Mouse (Mus musculus) forebrain, embryonic 13.5 days (tissue): Measurements from ENCODE around the gene Wwc2. TPM values are rescaled to one million over a fixed set of nuclear protein-coding genes. Genes with fewer than 3 reads are reported as not detected.

ENCODE experiments used
- ATAC-seq: fragments of 200-750 bp; cut with Nextera tagmentation; 2 replicates; pipeline ENCODE4 v1.8.0; 2017
- H3K27ac ChIP-seq: fragments of 300-500 bp; sonication (generic); 2 replicates; pipeline ENCODE4 v1.5.1; 2015; ENCODE audit warnings: inconsistent platforms, mild to moderate bottlenecking, moderate library complexity
- H3K27me3 ChIP-seq: fragments of 300-500 bp; sonication (generic); 2 replicates; pipeline ENCODE4 v1.6.1; 2015; ENCODE audit warnings: mild to moderate bottlenecking, inconsistent platforms
- H3K36me3 ChIP-seq: fragments of 300-500 bp; sonication (generic); 2 replicates; pipeline ENCODE4 v1.6.1; 2015; ENCODE audit warnings: mild to moderate bottlenecking, inconsistent platforms; ENCODE audit not compliant: poor library complexity, severe bottlenecking
- H3K4me1 ChIP-seq: fragments of 300-500 bp; sonication (generic); 2 replicates; pipeline ENCODE4 v1.6.1; 2015; ENCODE audit warnings: inconsistent platforms
- H3K4me2 ChIP-seq: fragments of 300-500 bp; sonication (generic); 2 replicates; pipeline ENCODE4 v1.6.1; 2015; ENCODE audit warnings: inconsistent platforms, mild to moderate bottlenecking, moderate library complexity
- H3K4me3 ChIP-seq: fragments of 300-500 bp; sonication (generic); 2 replicates; pipeline ENCODE4 v1.5.1; 2015; ENCODE audit warnings: mild to moderate bottlenecking, inconsistent platforms
- H3K9ac ChIP-seq: fragments of 300-500 bp; sonication (generic); 2 replicates; pipeline ENCODE4 v1.6.1; 2015; ENCODE audit warnings: mild to moderate bottlenecking, inconsistent platforms
- H3K9me3 ChIP-seq: fragments of 300-500 bp; sonication (generic); replicated peaks from 2 replicates; pipeline ENCODE4 v1.6.1; 2016; ENCODE audit warnings: inconsistent platforms
- WGBS: fragments of 180-500 bp; shearing (Covaris S2); methylation state at CpG from one replicate; pipeline ENCODE4 v1.1.7; 2015; 5-methylcytosine and 5-hydroxymethylcytosine counted together
- polyA plus RNA-seq: library from polyadenylated mRNA; unstranded; fragments of >200 nt; fragmentation: Nextera tagmentation; extraction: Ambion mirVana; gene quantifications from 2 replicates; pipeline ENCODE4 v1.2.1, GENCODE M21; 2015

The Wwc2 gene
- polyA plus RNA-seq, 1 experiment from 2014 or later: 3.5 TPM

GRCm38 (mm10) chr8:48009399-48009798 is 18.7 kb upstream of the Wwc2 start:
- ATAC-seq: no peak
- Histone ChIP-seq H3K27me3 (no peaks in the 10 kb centered on the region), H3K27ac (no peak overlapping the region), H3K4me2 (no peak overlapping the region), H3K9ac (no peak overlapping the region), H3K4me1 (no peaks in the 10 kb centered on the region), H3K4me3 (no peak overlapping the region), H3K9me3 (no peaks in the 10 kb centered on the region), H3K36me3 (no peaks in the 10 kb centered on the region)
- WGBS: 92% methylated on average over 15 of the region's 15 CpGs

GRCm38 (mm10) chr8:48008936-48009335 is 18.2 kb upstream of the Wwc2 start:
- no peak for ATAC-seq
- 80% methylated on average over 8 of the region's 8 CpGs for WGBS

GRCm38 (mm10) chr8:48006869-48007268 is 16.1 kb upstream of the Wwc2 start:
- WGBS: 96% methylated on average over 4 of the region's 4 CpGs
- Histone ChIP-seq H3K9me3 (no peaks in the 10 kb centered on the region), H3K9ac (no peak overlapping the region), H3K4me3 (no peak overlapping the region), H3K4me1 (no peaks in the 10 kb centered on the region), H3K36me3 (no peaks in the 10 kb centered on the region), H3K4me2 (no peak overlapping the region), H3K27me3 (no peaks in the 10 kb centered on the region), H3K27ac (no peak overlapping the region)
- no peak for ATAC-seq

More at GRCm38 (mm10) chr8:48008936-48009335, 18.2 kb upstream of the Wwc2 start:
- Histone ChIP-seq H3K36me3 (no peaks in the 10 kb centered on the region), H3K4me2 (no peak overlapping the region), H3K4me1 (no peaks in the 10 kb centered on the region), H3K9ac (no peak overlapping the region), H3K27me3 (no peaks in the 10 kb centered on the region), H3K9me3 (no peaks in the 10 kb centered on the region), H3K27ac (no peak overlapping the region), H3K4me3 (no peak overlapping the region)

- H3K4me2 ChIP-seq: no peak overlapping the region
- no peak for ATAC-seq
- H3K27ac ChIP-seq: no peak overlapping the region
- H3K36me3 ChIP-seq: no peaks in the 10 kb centered on the region
- no peaks in the 10 kb centered on the region for H3K9me3 ChIP-seq
- H3K4me3 ChIP-seq: no peak overlapping the region
- H3K27me3 ChIP-seq: no peaks in the 10 kb centered on the region
- no peaks in the 10 kb centered on the region for H3K4me1 ChIP-seq
- no peak overlapping the region for H3K9ac ChIP-seq
- 92% methylated on average over 8 of the region's 8 CpGs for WGBS
Measured at GRCm38 (mm10) chr8:48002551-48002950, 11.8 kb upstream of the Wwc2 start.

- Histone ChIP-seq H3K27me3 (no peaks in the 10 kb centered on the region), H3K4me2 (no peak overlapping the region), H3K36me3 (no peaks in the 10 kb centered on the region), H3K4me3 (no peak overlapping the region), H3K4me1 (no peaks in the 10 kb centered on the region), H3K27ac (no peak overlapping the region), H3K9ac (no peak overlapping the region), H3K9me3 (no peaks in the 10 kb centered on the region)
- WGBS: 98% methylated on average over 6 of the region's 6 CpGs
- no peak for ATAC-seq
Measured at GRCm38 (mm10) chr8:48001395-48001794, 10.7 kb upstream of the Wwc2 start.

- no peak for ATAC-seq
- Histone ChIP-seq H3K27ac (no peak overlapping the region), H3K4me2 (no peak overlapping the region), H3K4me1 (peaks cover under 1% of the 10 kb centered on the region), H3K27me3 (0 out of 2 replicates have a peak, but pooled peaks cover 4% of the 10 kb centered on the region), H3K4me3 (no peak overlapping the region), H3K9ac (no peak overlapping the region), H3K9me3 (no peaks in the 10 kb centered on the region), H3K36me3 (no peaks in the 10 kb centered on the region)
- 43% methylated on average over 1 of the region's 1 CpGs for WGBS
Measured at GRCm38 (mm10) chr8:47996712-47997111, 6.0 kb upstream of the Wwc2 start.

- ATAC-seq: no peak
Measured at GRCm38 (mm10) chr8:47996126-47996525, 5.4 kb upstream of the Wwc2 start.

GRCm38 (mm10) chr8:47995391-47995790 is 4.7 kb upstream of the Wwc2 start:
- no peak for ATAC-seq
- WGBS: 84% methylated on average over 6 of the region's 6 CpGs
- no peaks in the 10 kb centered on the region for H3K36me3 ChIP-seq

More at GRCm38 (mm10) chr8:47996126-47996525, 5.4 kb upstream of the Wwc2 start:
- Histone ChIP-seq H3K27me3 (0 out of 2 replicates have a peak, but pooled peaks cover 4% of the 10 kb centered on the region), H3K36me3 (no peaks in the 10 kb centered on the region), H3K4me2 (no peak overlapping the region), H3K9ac (no peak overlapping the region), H3K9me3 (no peaks in the 10 kb centered on the region), H3K27ac (no peak overlapping the region), H3K4me3 (no peak overlapping the region), H3K4me1 (peaks cover 7% of the 10 kb centered on the region)
- 89% methylated on average over 3 of the region's 3 CpGs for WGBS

GRCm38 (mm10) chr8:47994618-47995274 is 4.0 kb upstream of the Wwc2 start:
- H3K36me3 ChIP-seq: no peaks in the 10 kb centered on the region
- 74% methylated on average over 25 of the region's 25 CpGs for WGBS
- H3K27me3 ChIP-seq: 0 out of 2 replicates have a peak, but pooled peaks cover 4% of the 10 kb centered on the region
- no peak overlapping the region for H3K4me3 ChIP-seq
- no peaks in the 10 kb centered on the region for H3K9me3 ChIP-seq
- ATAC-seq: no peak
- H3K4me1 ChIP-seq: peaks cover 12% of the 10 kb centered on the region
- no peak overlapping the region for H3K9ac ChIP-seq
- H3K27ac ChIP-seq: no peak overlapping the region
- no peak overlapping the region for H3K4me2 ChIP-seq

More at GRCm38 (mm10) chr8:47995391-47995790, 4.7 kb upstream of the Wwc2 start:
- Histone ChIP-seq H3K9ac (no peak overlapping the region), H3K9me3 (no peaks in the 10 kb centered on the region), H3K4me3 (no peak overlapping the region), H3K27me3 (0 out of 2 replicates have a peak, but pooled peaks cover 4% of the 10 kb centered on the region), H3K27ac (no peak overlapping the region), H3K4me2 (no peak overlapping the region), H3K4me1 (peaks cover 9% of the 10 kb centered on the region)

- H3K27me3 ChIP-seq: peaks cover 7% of the 10 kb centered on the region; the same call in 1 of the 2 replicates
- under 1% methylated on average over 26 of the region's 45 CpGs for WGBS
Measured at GRCm38 (mm10) chr8:47990386-47990772, 345 bp downstream of the Wwc2 start.

GRCm38 (mm10) chr8:47989655-47990385 is 904 bp downstream of the Wwc2 start:
- peaks cover 7% of the 10 kb centered on the region; the same call in 1 of the 2 replicates for H3K27me3 ChIP-seq

More at GRCm38 (mm10) chr8:47990386-47990772, 345 bp downstream of the Wwc2 start:
- Histone ChIP-seq H3K36me3 (no peaks in the 10 kb centered on the region), H3K4me1 (peaks cover 31% of the 10 kb centered on the region), H3K4me2 (peak overlapping the region; percentile 93), H3K9ac (peak overlapping the region; percentile 82), H3K4me3 (peak overlapping the region; percentile 72), H3K9me3 (no peaks in the 10 kb centered on the region), H3K27ac (peak overlapping the region; percentile 66)
- ATAC-seq: peak; percentile 97

GRCm38 (mm10) chr8:47989211-47989610 is 1.5 kb downstream of the Wwc2 start:
- Histone ChIP-seq H3K4me2 (peak overlapping the region; percentile 93), H3K27ac (no peak overlapping the region; the same call in 1 of the 2 replicates), H3K4me1 (peaks cover 36% of the 10 kb centered on the region), H3K9me3 (no peaks in the 10 kb centered on the region), H3K4me3 (peak overlapping the region; percentile 72), H3K9ac (peak overlapping the region; percentile 82), H3K36me3 (no peaks in the 10 kb centered on the region), H3K27me3 (peaks cover 7% of the 10 kb centered on the region; the same call in 1 of the 2 replicates)
- WGBS: 17% methylated on average over 8 of the region's 8 CpGs
- ATAC-seq: no peak

More at GRCm38 (mm10) chr8:47989655-47990385, 904 bp downstream of the Wwc2 start:
- Histone ChIP-seq H3K9ac (peak overlapping the region; percentile 82), H3K9me3 (no peaks in the 10 kb centered on the region), H3K27ac (peak overlapping the region; percentile 66), H3K4me1 (peaks cover 36% of the 10 kb centered on the region), H3K4me2 (peak overlapping the region; percentile 93), H3K36me3 (no peaks in the 10 kb centered on the region), H3K4me3 (peak overlapping the region; percentile 72)
- under 1% methylated on average over 58 of the region's 66 CpGs for WGBS
- ATAC-seq: peak; percentile 31
